19 mouse cellular contexts compared by ENCODE assay signal in genomic region chr9:44238501-44239190, GRCm38 (mm10). TPM values are rescaled to one million over a fixed set of nuclear protein-coding genes. Genes with fewer than 3 reads are reported as not detected.
A peak's percentile ranks its signal among the peaks of the same experiment; 100 is the strongest.
DNase-seq lines count a peak whose midpoint lies in the region; ATAC-seq lines count a peak whose summit lies in the region.
"Had no signal": no experiment of that assay in that cellular context is flagged by ENCODE, and none has a peak within 500 bp of the region (broad histone marks: within the 10 kb centered on the region; RNA-seq: fewer than 3 reads in every experiment).

No protein-coding gene starts in this region.

- DNase-seq in heart, postnatal 4 days: no peak
- peak; percentile 88 for DNase-seq in naive thymus-derived CD4-positive, alpha-beta T cell, adult 2 months (ENCODE audit: low read depth)
- peak; percentile 78 for DNase-seq in thymus, postnatal 25 days
- DNase-seq in neural tube, embryonic 10.5 days (ENCODE audit: extremely low spot score, low spot score): no peak
- no peak for DNase-seq in gastrocnemius, postnatal 25 days

- peak overlapping the region; percentile 73; the same call in 1 of the 2 replicates for H3K27ac ChIP-seq in heart, embryonic 16.5 days (ENCODE audit: low read length)
- H3K27ac ChIP-seq: embryonic facial prominence, embryonic 10.5 days; hindbrain, postnatal 0 days; limb, embryonic 15.5 days had no signal

- H3K4me1 ChIP-seq in heart, embryonic 16.5 days (ENCODE audit: control insufficient read depth, insufficient read depth, low read length): peaks cover 7% of the 10 kb centered on the region; the same call in 1 of the 2 replicates
- H3K4me1 ChIP-seq: heart, embryonic 12.5 days had no signal

- H3K27me3 ChIP-seq in heart, embryonic 16.5 days (ENCODE audit: control insufficient read depth, insufficient read depth, low read length): no peaks in the 10 kb centered on the region
- H3K27me3 ChIP-seq: limb, embryonic 15.5 days had no signal

- H3K9me3 ChIP-seq in heart, embryonic 16.5 days (replicated peaks; ENCODE audit: control insufficient read depth, low read length): no peaks in the 10 kb centered on the region
- H3K9me3 ChIP-seq: embryonic facial prominence, embryonic 10.5 days; G1E; heart, embryonic 12.5 days; limb, embryonic 15.5 days had no signal

- ATAC-seq in heart, embryonic 16.5 days (replicated peaks; ENCODE audit: extremely low read depth, insufficient read depth, low FRiP score): no peak
- ATAC-seq in CD4-positive, CD25-positive, alpha-beta regulatory T cell, adult 4 months: peak; percentile 59
- ATAC-seq in megakaryocyte progenitor cell, adult 5-6 weeks (replicated peaks; ENCODE audit: poor library complexity): no peak
- ATAC-seq: hindbrain, postnatal 0 days had no signal

- H3K36me3 ChIP-seq in heart, embryonic 16.5 days (ENCODE audit: control insufficient read depth, insufficient read depth): no peaks in the 10 kb centered on the region
- H3K36me3 ChIP-seq: embryonic facial prominence, embryonic 10.5 days; G1E; heart, embryonic 12.5 days; limb, embryonic 15.5 days had no signal

- no peak overlapping the region for H3K4me3 ChIP-seq in heart, embryonic 16.5 days (ENCODE audit: low read length)
- H3K4me3 ChIP-seq: embryonic facial prominence, embryonic 10.5 days; heart, embryonic 12.5 days; limb, embryonic 15.5 days had no signal

- 72% methylated on average over 17 of the region's 17 CpGs for WGBS in heart, embryonic 16.5 days

- H3K9ac ChIP-seq in heart, embryonic 16.5 days (ENCODE audit: low read length): no peak overlapping the region
- H3K9ac ChIP-seq: heart, embryonic 12.5 days; limb, embryonic 15.5 days had no signal

- H3K4me2 ChIP-seq in heart, embryonic 16.5 days (ENCODE audit: low read depth, low read length): no peak overlapping the region
- H3K4me2 ChIP-seq: heart, embryonic 12.5 days; limb, embryonic 15.5 days; midbrain, embryonic 11.5 days had no signal

RNA-seq across cellular contexts. Expression of gene Ccdc153, which starts 1.8 kb away (rescaled TPM):
- polyA plus RNA-seq in heart, embryonic 16.5 days (2015; fragmentation: Nextera tagmentation; extraction: Ambion mirVana): 0.88 and 2.5 TPM in 2 replicates
- not detected for total RNA-seq in heart, postnatal 4 days (2021)
- not detected for polyA plus RNA-seq in CD4-positive, CD25-positive, alpha-beta regulatory T cell, adult 4 months (2017; shearing (Covaris generic))
- not detected for total RNA-seq in gastrocnemius, postnatal 25 days (2021)
- not detected in 2 replicates for total RNA-seq in megakaryocyte progenitor cell, adult 5-6 weeks (2015)
- not detected in 2 replicates for total RNA-seq in megakaryocyte progenitor cell, adult 5-6 weeks (2017)
- total RNA-seq: G1E; hematopoietic stem cell, adult 5-6 weeks had no signal
- polyA plus RNA-seq: embryonic facial prominence, embryonic 10.5 days; forebrain, embryonic 14.5 days; G1E; heart, embryonic 12.5 days; kidney, adult 2 months; limb, embryonic 15.5 days; liver, embryonic 16.5 days; midbrain, embryonic 11.5 days had no signal

RNA-seq across cellular contexts. Expression of gene Cbl, which starts 4.8 kb away (rescaled TPM):
- polyA plus RNA-seq in heart, embryonic 16.5 days (2015; fragmentation: Nextera tagmentation; extraction: Ambion mirVana): 12.6 and 13.0 TPM in 2 replicates
- total RNA-seq in heart, postnatal 4 days (2021): 10 to 100 TPM; 28.5 to 28.8 TPM
- polyA plus RNA-seq in CD4-positive, CD25-positive, alpha-beta regulatory T cell, adult 4 months (2017; shearing (Covaris generic)): 10 to 100 TPM; 22.7 to 23.0 TPM
- total RNA-seq in gastrocnemius, postnatal 25 days (2021): 1 to 10 TPM; 9.2 to 9.4 TPM
- 106 and 109 TPM in 2 replicates for total RNA-seq in megakaryocyte progenitor cell, adult 5-6 weeks (2015)
- 28.9 and 45.7 TPM in 2 replicates for total RNA-seq in megakaryocyte progenitor cell, adult 5-6 weeks (2017)

RNA-seq across cellular contexts. Expression of gene Pdzd3, which starts 12.6 kb away (rescaled TPM):
- 0.06 and 0.07 TPM in 2 replicates for polyA plus RNA-seq in heart, embryonic 16.5 days (2015; fragmentation: Nextera tagmentation; extraction: Ambion mirVana)
- total RNA-seq in heart, postnatal 4 days (2021): 1 to 10 TPM in 1 of 2 experiments, under 1 TPM in 1; 0.92 to 1.0 TPM
- polyA plus RNA-seq in CD4-positive, CD25-positive, alpha-beta regulatory T cell, adult 4 months (2017; shearing (Covaris generic)): not detected
- total RNA-seq in gastrocnemius, postnatal 25 days (2021): under 1 TPM; 0.99 to 1.00 TPM
- 0.35 and 0.54 TPM in 2 replicates for total RNA-seq in megakaryocyte progenitor cell, adult 5-6 weeks (2015)
- total RNA-seq in megakaryocyte progenitor cell, adult 5-6 weeks (2017): not detected in 2 replicates
- total RNA-seq: adrenal gland, adult 18-20 months; G1E had no signal
- polyA plus RNA-seq: embryonic facial prominence, embryonic 10.5 days; G1E; heart, embryonic 12.5 days had no signal

RNA-seq across cellular contexts. Expression of gene Nlrx1, which starts 29.8 kb away (rescaled TPM):
- 7.3 and 7.9 TPM in 2 replicates for polyA plus RNA-seq in heart, embryonic 16.5 days (2015; fragmentation: Nextera tagmentation; extraction: Ambion mirVana)
- total RNA-seq in heart, postnatal 4 days (2021): 10 to 100 TPM; 13.8 to 15.3 TPM
- polyA plus RNA-seq in CD4-positive, CD25-positive, alpha-beta regulatory T cell, adult 4 months (2017; shearing (Covaris generic)): 1 to 10 TPM; 3.7 to 7.3 TPM
- total RNA-seq in gastrocnemius, postnatal 25 days (2021): 10 to 100 TPM; 18.6 to 21.1 TPM
- 4.1 and 4.7 TPM in 2 replicates for total RNA-seq in megakaryocyte progenitor cell, adult 5-6 weeks (2015)
- total RNA-seq in megakaryocyte progenitor cell, adult 5-6 weeks (2017): 3.4 and 8.3 TPM in 2 replicates

RNA-seq across cellular contexts. Expression of gene Abcg4, which starts 49.8 kb away (rescaled TPM):
- polyA plus RNA-seq in heart, embryonic 16.5 days (2015; fragmentation: Nextera tagmentation; extraction: Ambion mirVana): 1.9 and 2.5 TPM in 2 replicates
- 1 to 10 TPM; 1.2 to 1.5 TPM for total RNA-seq in heart, postnatal 4 days (2021)
- polyA plus RNA-seq in CD4-positive, CD25-positive, alpha-beta regulatory T cell, adult 4 months (2017; shearing (Covaris generic)): not detected
- total RNA-seq in gastrocnemius, postnatal 25 days (2021): under 1 TPM; 0.15 to 0.62 TPM
- total RNA-seq in megakaryocyte progenitor cell, adult 5-6 weeks (2015): 3.9 and 7.4 TPM in 2 replicates
- total RNA-seq in megakaryocyte progenitor cell, adult 5-6 weeks (2017): 1.6 and 2.5 TPM in 2 replicates

Comparison
In these comparisons a context has a peak if more than half of its experiments do, and no peak if none do; other contexts are left out.
1. DNase-seq: peak in naive thymus-derived CD4-positive, alpha-beta T cell, adult 2 months (single experiment) and thymus, postnatal 25 days (single experiment); none in heart, postnatal 4 days (single experiment), neural tube, embryonic 10.5 days (single experiment) and gastrocnemius, postnatal 25 days (single experiment).